Mouse (Mus musculus): ENCODE results near the gene Inha. TPM values are rescaled to one million over a fixed set of nuclear protein-coding genes. Genes with fewer than 3 reads are reported as not detected.

Gene Inha
- total RNA-seq, 2 experiments from 2014 or later = not detected

GRCm38 (mm10) chr1:75549289-75550279 is 42.7 kb downstream of the Inha start:
- ATAC-seq (replicated peaks; ENCODE audit: poor library complexity, severe bottlenecking) = no peak

- ATAC-seq (replicated peaks; ENCODE audit: poor library complexity, severe bottlenecking) = no peak
These were observed 43.7 kb downstream of the Inha start for GRCm38 (mm10) chr1:75550586-75550985.

GRCm38 (mm10) chr1:75555680-75556079 is 48.8 kb downstream of the Inha start:
- no peak for ATAC-seq (replicated peaks; ENCODE audit: poor library complexity, severe bottlenecking)

GRCm38 (mm10) chr1:75556143-75556781 is 49.4 kb downstream of the Inha start:
- no peak for ATAC-seq (replicated peaks; ENCODE audit: poor library complexity, severe bottlenecking)

- ATAC-seq (replicated peaks; ENCODE audit: poor library complexity, severe bottlenecking) = no peak
These were observed 50.2 kb downstream of the Inha start for GRCm38 (mm10) chr1:75557041-75557440.

- no peak for ATAC-seq (replicated peaks; ENCODE audit: poor library complexity, severe bottlenecking)
These were observed 51.7 kb downstream of the Inha start for GRCm38 (mm10) chr1:75558388-75559178.

- peak; percentile 92 for ATAC-seq (replicated peaks; ENCODE audit: poor library complexity, severe bottlenecking)
These were observed 52.5 kb downstream of the Inha start for GRCm38 (mm10) chr1:75559212-75559925.

Other genes with a start within 250 kb of the Inha start
- not detected in 2 replicates for gene Ptprn, start 242.6 kb upstream of the Inha start, total RNA-seq (2014; fragmentation: Nextera tagmentation)
- not detected in 2 replicates for gene Ptprn, start 242.6 kb upstream of the Inha start, total RNA-seq (2017)
- not detected in 2 replicates for gene Resp18, start 228.7 kb upstream of the Inha start, total RNA-seq (2014; fragmentation: Nextera tagmentation)
- gene Resp18, start 228.7 kb upstream of the Inha start, total RNA-seq (2017) = not detected in 2 replicates
- 35.6 and 44.7 TPM in 2 replicates for gene Dnpep, start 189.1 kb upstream of the Inha start, total RNA-seq (2014; fragmentation: Nextera tagmentation)
- 26.6 and 47.7 TPM in 2 replicates for gene Dnpep, start 189.1 kb upstream of the Inha start, total RNA-seq (2017)
- gene Des, start 146.7 kb upstream of the Inha start, total RNA-seq (2014; fragmentation: Nextera tagmentation) = not detected in 2 replicates
- gene Des, start 146.7 kb upstream of the Inha start, total RNA-seq (2017) = not detected in 2 replicates
- not detected in 2 replicates for gene Speg, start 131.8 kb upstream of the Inha start, total RNA-seq (2014; fragmentation: Nextera tagmentation)
- gene Speg, start 131.8 kb upstream of the Inha start, total RNA-seq (2017) = 0.05 TPM in 1 of 2 replicates, not detected in the other
- 118 and 133 TPM in 2 replicates for gene Gmppa, start 71.1 kb upstream of the Inha start, total RNA-seq (2014; fragmentation: Nextera tagmentation)
- gene Gmppa, start 71.1 kb upstream of the Inha start, total RNA-seq (2017) = 85.1 and 88.3 TPM in 2 replicates
- not detected in 2 replicates for gene Asic4, start 56.6 kb upstream of the Inha start, total RNA-seq (2014; fragmentation: Nextera tagmentation)
- gene Asic4, start 56.6 kb upstream of the Inha start, total RNA-seq (2017) = not detected in 2 replicates
- 2.5 TPM in 1 of 2 replicates, not detected in the other for gene Chpf, start 27.8 kb upstream of the Inha start, total RNA-seq (2014; fragmentation: Nextera tagmentation)
- 0.62 and 1.0 TPM in 2 replicates for gene Chpf, start 27.8 kb upstream of the Inha start, total RNA-seq (2017)
- gene Tmem198, start 27.5 kb upstream of the Inha start, total RNA-seq (2014; fragmentation: Nextera tagmentation) = not detected in 2 replicates
- not detected in 2 replicates for gene Tmem198, start 27.5 kb upstream of the Inha start, total RNA-seq (2017)
- not detected in 2 replicates for gene Obsl1, start 625 bp upstream of the Inha start, total RNA-seq (2014; fragmentation: Nextera tagmentation)
- not detected in 2 replicates for gene Obsl1, start 625 bp upstream of the Inha start, total RNA-seq (2017)
- gene Stk11ip, start 14.5 kb downstream of the Inha start, total RNA-seq (2014; fragmentation: Nextera tagmentation) = 15.4 and 17.3 TPM in 2 replicates
- 7.9 and 23.2 TPM in 2 replicates for gene Stk11ip, start 14.5 kb downstream of the Inha start, total RNA-seq (2017)
- gene Slc4a3, start 39.2 kb downstream of the Inha start, total RNA-seq (2014; fragmentation: Nextera tagmentation) = not detected in 2 replicates
- not detected in 2 replicates for gene Slc4a3, start 39.2 kb downstream of the Inha start, total RNA-seq (2017)

All from granulocyte monocyte progenitor cell, adult 5-6 weeks (primary cell).